Mouse (Mus musculus): Measurements from ENCODE around the gene Mettl22.

GRCm38 (mm10) chr16:8509894-8510293, 39.3 kb downstream of the Mettl22 start:
- no peak for TF ChIP-seq POLR2A (IDR thresholded peaks at IDR 0.05; ENCODE audit: low read depth, low read length)
- TF ChIP-seq CTCF (IDR thresholded peaks at IDR 0.05; ENCODE audit: extremely low read depth, insufficient read length, insufficient replicate concordance, low read depth, low read length): no peak
